Mouse (Mus musculus) CH12.LX (cell line): ENCODE results near the gene Smo. TPM values are rescaled to one million over a fixed set of nuclear protein-coding genes. Genes with fewer than 3 reads are reported as not detected.

ENCODE experiments used
- DNase-seq: peaks from one replicate; pipeline ENCODE4 v3.0.0-alpha.2; 2013; ENCODE audit errors: extremely low read depth
- H3K27ac ChIP-seq: 2 replicates; pipeline ENCODE4 v1.5.1; 2012; ENCODE audit warnings: low read depth, mild to moderate bottlenecking, control low read depth, moderate library complexity; ENCODE audit not compliant: insufficient read depth
- H3K27me3 ChIP-seq: replicated peaks from 2 replicates; pipeline ENCODE3; 2012; ENCODE audit warnings: inconsistent platforms
- H3K36me3 ChIP-seq, 2 experiments: replicated peaks in 1 of 2; 2 replicates each; pipeline versions ENCODE3 to v1.6.1; 2012; ENCODE audit warnings: inconsistent platforms in 1 of 2, low read length in 1 of 2, mild to moderate bottlenecking in 1 of 2, mixed read lengths in 1 of 2, moderate library complexity in 1 of 2; ENCODE audit not compliant: control insufficient read depth in 1 of 2, insufficient read depth in 1 of 2
- H3K4me1 ChIP-seq, 2 experiments: 2 replicates each; pipeline ENCODE4 v1.6.1; 2012; ENCODE audit warnings: inconsistent platforms in 1 of 2, moderate library complexity in 1 of 2; ENCODE audit not compliant: insufficient read depth in 2 of 2, control insufficient read depth in 1 of 2
- H3K4me2 ChIP-seq: 2 replicates; pipeline ENCODE4 v1.6.1; 2012; ENCODE audit warnings: low read depth, mild to moderate bottlenecking, control low read depth; ENCODE audit not compliant: poor library complexity, insufficient read depth, severe bottlenecking
- H3K4me3 ChIP-seq, 3 experiments: fragments of 150-350 bp in 1 of 3; sonication (generic) in 1 of 3; replicated peaks in 1 of 3; 2 replicates each; pipeline versions ENCODE3 to v1.5.1; 2011 to 2012; ENCODE audit warnings: low read depth in 2 of 3, low read length in 2 of 3, mild to moderate bottlenecking in 2 of 3, moderate library complexity in 2 of 3, control low read depth in 1 of 3, improper control_type of control experiment in 1 of 3, inconsistent platforms in 1 of 3, mixed read lengths in 1 of 3; ENCODE audit not compliant: poor library complexity in 1 of 3
- H3K79me2 ChIP-seq: replicated peaks from 2 replicates; pipeline ENCODE4 v1.6.1; 2012; ENCODE audit warnings: mild to moderate bottlenecking, moderate library complexity; ENCODE audit not compliant: control insufficient read depth, poor library complexity, insufficient read depth, severe bottlenecking; ENCODE audit errors: extremely low read depth
- H3K9ac ChIP-seq: 2 replicates; pipeline ENCODE4 v1.6.1; 2012; ENCODE audit warnings: low read depth, mild to moderate bottlenecking, control low read depth, moderate library complexity; ENCODE audit not compliant: insufficient read depth
- H3K9me3 ChIP-seq: replicated peaks from 2 replicates; pipeline ENCODE3; 2012; ENCODE audit warnings: low read length, inconsistent platforms, mixed read lengths
- BHLHE40 ChIP-seq: IDR thresholded peaks from 2 replicates; pipeline ENCODE4 v1.6.1; 2011; ENCODE audit warnings: mild to moderate bottlenecking, low read depth, low read length, improper control_type of control experiment
- EP300 ChIP-seq: IDR thresholded peaks from 2 replicates; pipeline ENCODE4 v1.6.1; 2011; ENCODE audit warnings: low read length, improper control_type of control experiment
- ETS1 ChIP-seq: conservative IDR thresholded peaks from 2 replicates; pipeline ENCODE4 v1.6.1; 2012; ENCODE audit warnings: low read depth, mild to moderate bottlenecking, inconsistent platforms, low read length, improper control_type of control experiment, moderate library complexity
- HCFC1 ChIP-seq: IDR thresholded peaks from 2 replicates; pipeline ENCODE4 v1.6.1; 2012; ENCODE audit warnings: low read depth, mild to moderate bottlenecking, inconsistent platforms, low read length, improper control_type of control experiment
- KAT2A ChIP-seq: IDR thresholded peaks from 2 replicates; pipeline ENCODE4 v1.6.1; 2012; ENCODE audit warnings: low read length, improper control_type of control experiment, inconsistent platforms; ENCODE audit not compliant: insufficient replicate concordance
- MAFK ChIP-seq: IDR thresholded peaks from 2 replicates; pipeline ENCODE4 v1.6.1; 2011; ENCODE audit warnings: low read length, improper control_type of control experiment; ENCODE audit not compliant: insufficient replicate concordance
- MAZ ChIP-seq: IDR thresholded peaks from 2 replicates; pipeline ENCODE4 v1.6.1; 2012; ENCODE audit warnings: low read depth, mild to moderate bottlenecking, inconsistent platforms, low read length, improper control_type of control experiment, moderate library complexity
- MEF2A ChIP-seq: IDR thresholded peaks from 2 replicates; pipeline ENCODE4 v1.6.1; 2014; ENCODE audit warnings: low read depth, mild to moderate bottlenecking, inconsistent platforms, low read length, improper control_type of control experiment, borderline replicate concordance
- MXI1 ChIP-seq: IDR thresholded peaks from 2 replicates; pipeline ENCODE4 v1.6.1; 2011; ENCODE audit warnings: mild to moderate bottlenecking, low read depth, low read length, improper control_type of control experiment
- MYC ChIP-seq: IDR thresholded peaks from 2 replicates; pipeline ENCODE4 v1.6.1; 2011; ENCODE audit warnings: low read depth, mild to moderate bottlenecking, improper control_type of control experiment, low read length
- NRF1 ChIP-seq: IDR thresholded peaks from 2 replicates; pipeline ENCODE4 v1.6.1; 2014; ENCODE audit warnings: low read depth, mild to moderate bottlenecking, inconsistent platforms, low read length, improper control_type of control experiment, moderate library complexity
- RAD21 ChIP-seq: IDR thresholded peaks from 2 replicates; pipeline ENCODE4 v1.6.1; 2011; ENCODE audit warnings: low read depth, mild to moderate bottlenecking, low read length, improper control_type of control experiment, moderate library complexity
- TBP ChIP-seq: conservative IDR thresholded peaks from 2 replicates; pipeline ENCODE4 v1.6.1; 2011; ENCODE audit warnings: low read depth, low read length, improper control_type of control experiment
- TCF12 ChIP-seq: IDR thresholded peaks from 2 replicates; pipeline ENCODE4 v1.6.1; 2014; ENCODE audit warnings: low read depth, mild to moderate bottlenecking, inconsistent platforms, low read length, improper control_type of control experiment
- UBTF ChIP-seq: IDR thresholded peaks from 2 replicates; pipeline ENCODE4 v1.6.1; 2012; ENCODE audit warnings: low read depth, mild to moderate bottlenecking, inconsistent platforms, low read length, improper control_type of control experiment, moderate library complexity
- USF1 ChIP-seq: IDR thresholded peaks from 2 replicates; pipeline ENCODE4 v1.6.1; 2014; ENCODE audit warnings: low read depth, mild to moderate bottlenecking, inconsistent platforms, low read length, improper control_type of control experiment
- ZC3H11A ChIP-seq: IDR thresholded peaks from 2 replicates; pipeline ENCODE4 v1.6.1; 2012; ENCODE audit warnings: low read depth, mild to moderate bottlenecking, inconsistent platforms, low read length, improper control_type of control experiment
- ZMIZ1 ChIP-seq: IDR thresholded peaks from 2 replicates; pipeline ENCODE4 v1.6.1; 2012; ENCODE audit warnings: low read depth, mild to moderate bottlenecking, inconsistent platforms, low read length, improper control_type of control experiment
- ZNF384 ChIP-seq: IDR thresholded peaks from 2 replicates; pipeline ENCODE4 v1.6.1; 2012; ENCODE audit warnings: low read depth, low read length, improper control_type of control experiment, inconsistent platforms
- dilution Hi-C: fragments of 300-500 bp; cut with MboI; formaldehyde crosslinking; loops from 2 replicates; pipeline ENCODE4 v1.14.3; 2020; ENCODE audit warnings: low sequenced_read_pairs; ENCODE audit not compliant: extremely low pct_unique_long_range_greater_than_20kb, extremely low pct_ligation_motif_present
- in situ Hi-C: fragments of 300-500 bp; cut with MboI; formaldehyde crosslinking; loops from 3 replicates; pipeline ENCODE4 v1.14.3; 2019; ENCODE audit warnings: low sequenced_read_pairs, low pct_ligation_motif_present, low pct_unique_long_range_greater_than_20kb, mixed read lengths
- polyA plus RNA-seq: library from polyadenylated mRNA; unstranded; fragments of >175 nt; gene quantifications from 2 replicates; pipeline ENCODE4 v1.2.1, GENCODE M21; 2012; ENCODE audit warnings: low read depth; ENCODE audit not compliant: insufficient read length
- total RNA-seq, 2 experiments: library from RNA; depleted of rRNA; stranded (reverse); fragments of 300-350 nt in 1 of 2; fragments of >200 nt in 1 of 2; gene quantifications; 2 replicates each; pipeline ENCODE4 v1.2.3; 2012 to 2014

The Smo gene
- total and polyA plus RNA-seq, 3 experiments: 0.04 to 0.17 TPM; not detected in 1

DNA sequence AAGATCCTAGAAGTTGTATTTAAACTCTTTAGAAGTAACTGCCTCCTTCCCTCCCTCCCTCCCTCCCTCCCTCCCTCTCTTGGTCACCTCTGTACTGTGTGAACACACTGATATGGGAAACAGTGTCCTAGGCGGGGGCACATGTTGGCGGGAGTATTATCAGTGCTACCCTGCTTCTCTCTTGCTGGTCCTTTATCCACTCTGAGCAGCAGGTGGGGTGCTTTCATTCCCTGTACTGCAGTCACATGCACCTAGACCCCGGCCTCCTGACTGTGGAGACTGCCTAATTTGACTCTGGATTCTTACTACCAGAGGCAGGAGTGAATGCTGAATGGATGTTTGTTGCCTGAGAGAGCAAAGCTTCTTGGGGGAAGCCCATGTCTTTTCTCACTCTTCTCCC, 37.8 kb upstream of the Smo start:
- Histone ChIP-seq H3K27ac (no peak overlapping the region), H3K27me3 (peaks cover 8% of the 10 kb centered on the region), H3K4me3 (no peak overlapping the region), H3K9me3 (no peaks in the 10 kb centered on the region)
- dilution Hi-C loops: no loop called here
- DNase-seq: no peak
- no peak for TF ChIP-seq MEF2A
- no peak for TF ChIP-seq ZMIZ1
- no peak for TF ChIP-seq MXI1
- no peak for TF ChIP-seq ETS1
- TF ChIP-seq, all 38 proteins: peak for 0
- peaks cover 3 to 57% of the 10 kb centered on the region in 2 experiments; a peak in 2 of 4 replicates for H3K4me1 ChIP-seq
- no peak overlapping the region for H3K4me2 ChIP-seq
- H3K9ac ChIP-seq: no peak overlapping the region
- in situ Hi-C loops: no loop called here
- H3K36me3 ChIP-seq: peaks cover 0 to 7% of the 10 kb centered on the region in 2 experiments
- H3K79me2 ChIP-seq: no peaks in the 10 kb centered on the region

DNA sequence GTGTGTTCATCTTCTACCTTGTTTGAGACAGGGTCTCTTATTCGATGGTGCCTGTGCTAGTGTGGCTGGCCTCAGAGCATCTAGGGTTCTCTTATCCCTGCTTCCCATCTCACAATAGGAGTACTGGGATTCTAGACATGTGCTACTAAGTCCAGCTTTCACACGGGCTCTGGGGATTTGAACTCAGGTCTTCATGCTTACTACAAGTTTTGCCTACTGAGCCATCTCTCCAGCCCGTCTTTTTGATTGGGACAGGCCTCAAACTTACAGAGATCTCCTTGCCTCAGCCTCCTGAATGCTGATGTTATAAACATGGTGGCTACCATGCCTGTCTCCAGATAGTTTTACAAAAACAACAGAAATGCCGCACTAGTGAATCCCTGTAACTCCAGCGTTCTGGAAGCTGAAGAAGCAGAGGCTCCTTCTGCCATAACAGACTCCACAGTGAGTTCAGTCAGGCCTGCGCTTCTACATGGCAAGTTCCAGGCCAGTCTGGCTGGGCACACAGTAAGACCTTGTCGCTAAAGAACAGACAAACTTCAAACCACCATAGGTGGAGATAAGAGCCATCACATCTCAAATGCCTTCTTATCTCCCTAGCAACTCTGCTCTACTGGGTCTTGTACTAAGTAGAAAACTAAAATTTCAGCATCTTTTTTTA, 36.1 kb upstream of the Smo start:
- Histone ChIP-seq H3K9me3 (no peaks in the 10 kb centered on the region), H3K9ac (no peak overlapping the region), H3K4me2 (no peak overlapping the region), H3K79me2 (no peaks in the 10 kb centered on the region), H3K4me3 (no peak overlapping the region), H3K4me1 (peaks cover 6 to 63% of the 10 kb centered on the region in 2 experiments; a peak in 2 of 4 replicates), H3K36me3 (peaks cover 0 to 11% of the 10 kb centered on the region in 2 experiments), H3K27me3 (no peaks in the 10 kb centered on the region), H3K27ac (no peak overlapping the region)
- dilution Hi-C loops: no loop called here
- TF ChIP-seq ZC3H11A (no peak), MAFK (no peak), TBP (no peak), NRF1 (no peak), HCFC1 (no peak), UBTF (no peak), KAT2A (no peak), MYC (no peak), USF1 (no peak), BHLHE40 (no peak), ZNF384 (no peak), TCF12 (no peak), MEF2A (no peak), RAD21 (no peak), MAZ (no peak), EP300 (no peak)
- no peak for DNase-seq
- in situ Hi-C loops: no loop called here
